Mouse (Mus musculus) myocyte (in vitro differentiated cells): ENCODE measurements at regions not wholly inside any gene's neighbourhood (a gene's known extent, or its start where the extent isn't known, plus 50 kb on each side); places are given as distances from the start of the nearest gene placed in this dataset.

Source experiments
- H3K27me3 ChIP-seq: one replicate; pipeline ENCODE4 v1.6.1; 2011; ENCODE audit not compliant: control insufficient read depth, insufficient read depth, insufficient read length
- H3K36me3 ChIP-seq: one replicate; pipeline ENCODE4 v1.6.1; 2011; ENCODE audit not compliant: control insufficient read depth, insufficient read depth
- H3K4me2 ChIP-seq: one replicate; pipeline ENCODE4 v1.6.1; 2011; ENCODE audit warnings: low read depth, control low read depth
- H3K4me3 ChIP-seq: one replicate; pipeline ENCODE4 v1.5.1; 2011; ENCODE audit warnings: mild to moderate bottlenecking, control low read depth, moderate library complexity
- H3K79me2 ChIP-seq: one replicate; pipeline ENCODE4 v1.6.1; 2011; ENCODE audit not compliant: control insufficient read depth, insufficient read depth
- H3ac ChIP-seq: one replicate; pipeline ENCODE4 v1.6.1; 2011; ENCODE audit not compliant: control insufficient read depth, insufficient read length
- CEBPB ChIP-seq: IDR thresholded peaks from 2 replicates; pipeline ENCODE4 v1.6.1; 2011; ENCODE audit warnings: mild to moderate bottlenecking, moderate library complexity; ENCODE audit not compliant: poor library complexity, insufficient read depth, severe bottlenecking
- E2F4 ChIP-seq: IDR thresholded peaks from one replicate; pipeline ENCODE4 v1.6.1; 2011; ENCODE audit warnings: mild to moderate bottlenecking, control low read depth, moderate library complexity; ENCODE audit not compliant: insufficient read depth
- MAX ChIP-seq: IDR thresholded peaks from one replicate; pipeline ENCODE4 v1.6.1; 2011; ENCODE audit warnings: low read depth, mild to moderate bottlenecking, control low read depth
- MYOD1 ChIP-seq, 3 experiments: IDR thresholded peaks; one replicate each; pipeline ENCODE4 v1.6.1; 2011; ENCODE audit warnings: control low read depth in 2 of 3, low read depth in 2 of 3, mild to moderate bottlenecking in 2 of 3, moderate library complexity in 1 of 3; ENCODE audit not compliant: insufficient read length in 2 of 3, control insufficient read depth in 1 of 3
- MYOG ChIP-seq, 3 experiments: IDR thresholded peaks; one replicate each; pipeline ENCODE4 v1.6.1; 2011; ENCODE audit warnings: control low read depth in 2 of 3, low read depth in 2 of 3, mild to moderate bottlenecking in 2 of 3; ENCODE audit not compliant: insufficient read length in 2 of 3, control insufficient read depth in 1 of 3, insufficient read depth in 1 of 3
- POLR2A ChIP-seq: IDR thresholded peaks from one replicate; pipeline ENCODE4 v1.6.1; 2011; ENCODE audit warnings: low read depth, mild to moderate bottlenecking, control low read depth, moderate library complexity; ENCODE audit not compliant: insufficient read length
- POLR2AphosphoS2 ChIP-seq: IDR thresholded peaks from one replicate; pipeline ENCODE4 v1.6.1; 2011; ENCODE audit warnings: low read depth, control low read depth; ENCODE audit not compliant: insufficient read length
- REST ChIP-seq: IDR thresholded peaks from one replicate; pipeline ENCODE4 v1.6.1; 2011; ENCODE audit warnings: mild to moderate bottlenecking, control low read depth, moderate library complexity; ENCODE audit not compliant: insufficient read depth, insufficient read length
- SRF ChIP-seq: IDR thresholded peaks from one replicate; pipeline ENCODE4 v1.6.1; 2011; ENCODE audit warnings: low read depth; ENCODE audit not compliant: control insufficient read depth, insufficient read length
- TCF12 ChIP-seq: IDR thresholded peaks from one replicate; pipeline ENCODE4 v1.6.1; 2011; ENCODE audit warnings: mild to moderate bottlenecking, control low read depth; ENCODE audit not compliant: poor library complexity, insufficient read depth, severe bottlenecking
- TCF3 ChIP-seq: IDR thresholded peaks from one replicate; pipeline ENCODE4 v1.6.1; 2011; ENCODE audit warnings: low read depth, control low read depth; ENCODE audit not compliant: insufficient read length
- USF1 ChIP-seq: IDR thresholded peaks from one replicate; pipeline ENCODE4 v1.6.1; 2011; ENCODE audit warnings: low read depth, mild to moderate bottlenecking, control low read depth, moderate library complexity

DNA sequence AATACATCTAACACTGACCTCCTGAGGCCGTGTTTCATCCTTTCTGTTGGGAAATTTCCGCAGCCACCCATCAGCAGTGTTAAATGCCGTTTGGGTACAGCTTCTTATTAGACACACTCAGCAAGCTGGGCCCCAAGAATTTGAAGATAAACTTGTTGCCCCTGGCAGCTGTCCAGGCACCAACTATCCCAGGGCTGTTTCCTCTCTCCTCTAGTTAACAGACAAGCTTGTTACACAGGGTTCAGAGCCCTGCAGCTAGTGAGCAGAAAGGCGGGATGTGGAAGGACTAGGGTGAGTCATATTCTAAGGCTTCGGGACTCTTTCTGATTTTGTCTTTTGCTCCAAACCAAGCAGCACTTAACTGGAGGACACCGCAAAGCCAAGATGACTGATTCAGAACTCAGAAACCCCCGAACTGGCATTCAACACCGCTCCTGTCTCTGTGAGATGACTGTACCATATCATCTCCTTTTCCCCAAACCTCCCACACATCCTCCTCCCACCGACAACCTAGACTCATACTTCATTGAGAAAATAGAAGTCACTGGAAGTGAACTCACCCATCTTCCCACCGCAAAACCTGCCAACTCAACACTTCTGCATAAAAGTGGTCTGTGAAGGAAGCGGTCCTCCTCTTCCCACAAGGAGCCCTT, 198.2 kb downstream of the Csl start:
- TF ChIP-seq POLR2A = no peak
- H3K36me3 ChIP-seq = no peaks in the 10 kb centered on the region
- H3K79me2 ChIP-seq = no peaks in the 10 kb centered on the region
- peak overlapping the region; percentile 64 for H3K4me2 ChIP-seq
- no peaks in the 10 kb centered on the region for H3K27me3 ChIP-seq
- H3ac ChIP-seq = no peak overlapping the region
- H3K4me3 ChIP-seq = no peak overlapping the region

DNA sequence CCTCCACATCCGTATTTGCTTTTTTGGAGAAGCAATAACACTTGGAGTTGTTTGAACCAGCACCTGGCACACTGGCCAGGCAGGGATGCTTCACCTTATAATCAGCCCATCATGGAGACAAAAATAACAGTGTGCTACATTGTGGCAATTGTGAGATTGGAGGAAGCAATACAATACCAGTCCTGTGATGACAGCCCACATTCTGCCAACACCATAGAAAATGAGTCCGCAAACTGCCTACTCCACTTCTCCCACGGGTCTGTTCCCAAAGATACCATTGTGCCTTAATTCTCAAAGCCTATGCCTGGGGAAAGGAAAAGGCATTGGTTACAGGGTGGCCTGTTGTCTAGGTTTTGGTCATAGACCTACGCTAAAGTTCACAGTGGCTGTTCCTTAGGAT, 194.9 kb downstream of the Csl start:
- TF ChIP-seq MYOG (IDR thresholded peaks at IDR 0.05; ENCODE audit: control insufficient read depth in 1 of 3, insufficient read depth in 1 of 3, insufficient read length in 2 of 3, low read depth in 2 of 3) = no peak
- TF ChIP-seq POLR2A = no peak
- no peak for TF ChIP-seq POLR2AphosphoS2
- TF ChIP-seq TCF3 = no peak
- TF ChIP-seq E2F4 = no peak
- TF ChIP-seq TCF12 = no peak
- no peak for TF ChIP-seq MAX
- TF ChIP-seq USF1 = no peak
- TF ChIP-seq CEBPB = no peak
- no peak for TF ChIP-seq REST
- no peak for TF ChIP-seq MYOD1 (IDR thresholded peaks at IDR 0.05; ENCODE audit: control insufficient read depth in 1 of 3, insufficient read length in 2 of 3, low read depth in 2 of 3)
- no peak for TF ChIP-seq SRF
- no peaks in the 10 kb centered on the region for H3K36me3 ChIP-seq
- H3K4me2 ChIP-seq = no peak overlapping the region
- H3K4me3 ChIP-seq = no peak overlapping the region
- no peaks in the 10 kb centered on the region for H3K79me2 ChIP-seq
- no peak overlapping the region for H3ac ChIP-seq
- H3K27me3 ChIP-seq = no peaks in the 10 kb centered on the region

DNA sequence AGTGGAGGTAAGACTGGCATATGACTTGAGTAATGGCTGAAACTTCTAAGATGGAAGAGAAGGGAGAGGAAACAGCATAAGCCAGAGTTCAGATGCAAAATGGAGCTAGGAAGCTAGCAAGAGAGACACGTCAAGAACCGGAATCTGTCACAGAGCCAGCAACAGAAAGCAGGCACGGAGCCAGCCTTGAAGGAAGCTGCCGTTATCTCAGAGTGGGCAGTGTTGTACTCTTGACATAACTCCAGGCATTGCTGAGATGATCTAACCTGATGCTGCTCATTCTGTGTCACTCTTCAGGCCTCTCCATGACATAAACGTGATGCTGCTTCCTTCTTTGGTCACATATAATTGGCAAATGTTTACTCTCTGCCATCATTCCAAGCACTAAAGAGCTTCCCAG, 191.0 kb downstream of the Csl start:
- Histone ChIP-seq H3K4me2 (no peak overlapping the region), H3K79me2 (no peaks in the 10 kb centered on the region), H3K27me3 (no peaks in the 10 kb centered on the region), H3K4me3 (no peak overlapping the region), H3ac (no peak overlapping the region), H3K36me3 (no peaks in the 10 kb centered on the region)
- no peak for TF ChIP-seq USF1
- TF ChIP-seq E2F4 = no peak
- TF ChIP-seq CEBPB = no peak

DNA sequence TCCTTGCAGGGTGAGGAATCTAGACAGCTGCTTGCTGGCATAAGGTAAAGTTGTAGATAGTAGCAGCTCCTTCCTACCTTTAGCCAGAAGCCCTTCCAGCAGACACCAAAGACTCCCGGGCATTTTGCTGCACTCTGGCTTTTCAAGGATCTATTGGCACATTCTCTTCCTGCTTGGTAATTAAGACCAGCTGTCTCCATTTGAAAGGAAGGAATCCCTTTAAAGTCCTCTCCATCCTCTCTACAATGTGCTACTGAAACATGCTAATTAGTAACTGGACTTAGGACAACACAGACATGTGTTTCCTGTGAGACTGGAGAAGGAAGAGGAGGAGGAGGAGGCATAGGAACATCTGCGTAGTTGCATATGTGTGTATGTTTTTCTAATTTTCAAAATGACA, 189.3 kb downstream of the Csl start:
- Histone ChIP-seq H3K4me2 (no peak overlapping the region), H3K4me3 (no peak overlapping the region), H3ac (no peak overlapping the region), H3K27me3 (no peaks in the 10 kb centered on the region), H3K79me2 (no peaks in the 10 kb centered on the region), H3K36me3 (no peaks in the 10 kb centered on the region)
- TF ChIP-seq REST (no peak), E2F4 (no peak), POLR2A (no peak), MYOD1 (IDR thresholded peaks at IDR 0.05; ENCODE audit: control insufficient read depth in 1 of 3, insufficient read length in 2 of 3, low read depth in 2 of 3) (no peak), USF1 (no peak), MYOG (IDR thresholded peaks at IDR 0.05; ENCODE audit: control insufficient read depth in 1 of 3, insufficient read depth in 1 of 3, insufficient read length in 2 of 3, low read depth in 2 of 3) (no peak)

DNA sequence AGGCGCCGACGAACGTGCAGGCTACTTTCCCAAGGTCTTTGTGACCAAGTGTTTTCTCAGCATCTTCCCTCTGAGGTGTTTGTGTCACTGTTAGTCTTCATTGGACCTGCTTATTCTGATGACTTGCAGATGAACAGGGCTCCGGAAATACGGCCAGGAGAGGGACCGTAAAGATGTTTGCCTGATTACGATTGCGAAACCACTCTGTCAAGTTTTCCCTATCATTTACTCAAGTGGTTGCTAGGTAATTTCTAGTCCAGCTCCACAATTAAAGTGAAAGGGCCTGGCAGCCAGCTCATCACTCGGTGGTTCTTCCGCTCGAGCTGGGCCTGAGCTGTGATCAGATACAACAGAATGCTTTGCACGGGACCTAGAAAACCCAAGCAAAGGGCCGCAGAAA, 185.5 kb downstream of the Csl start:
- Histone ChIP-seq H3K4me3 (no peak overlapping the region), H3K36me3 (no peaks in the 10 kb centered on the region), H3ac (no peak overlapping the region), H3K79me2 (no peaks in the 10 kb centered on the region), H3K27me3 (no peaks in the 10 kb centered on the region), H3K4me2 (no peak overlapping the region)
- no peak for TF ChIP-seq TCF12
- TF ChIP-seq CEBPB = no peak
- TF ChIP-seq USF1 = no peak
- TF ChIP-seq POLR2AphosphoS2 = no peak
- no peak for TF ChIP-seq SRF
- TF ChIP-seq MYOD1 (IDR thresholded peaks at IDR 0.05; ENCODE audit: control insufficient read depth in 1 of 3, insufficient read length in 2 of 3, low read depth in 2 of 3) = no peak

DNA sequence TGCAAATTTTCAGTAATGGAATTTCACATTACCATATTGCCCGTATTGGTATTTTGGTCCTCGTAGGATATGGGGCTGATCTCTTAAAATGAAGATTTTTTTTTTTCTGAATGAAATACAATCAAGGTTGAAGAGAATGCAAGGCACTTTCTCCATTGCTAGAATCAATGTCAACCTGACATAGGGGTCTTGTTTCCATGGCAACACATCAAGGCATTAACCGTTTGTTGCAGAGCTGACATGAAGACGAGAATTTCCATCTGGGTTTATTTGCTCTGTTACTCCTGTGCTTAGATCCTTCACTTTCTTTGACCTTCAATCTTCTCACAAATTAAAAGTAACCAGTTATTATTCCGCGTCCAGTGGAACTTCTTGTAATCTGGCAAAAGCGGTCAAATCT, 184.2 kb downstream of the Csl start:
- H3K36me3 ChIP-seq = no peaks in the 10 kb centered on the region
- no peaks in the 10 kb centered on the region for H3K79me2 ChIP-seq
- H3K27me3 ChIP-seq = no peaks in the 10 kb centered on the region
- no peak for TF ChIP-seq POLR2A
- TF ChIP-seq SRF = no peak
- TF ChIP-seq MYOD1 (IDR thresholded peaks at IDR 0.05; ENCODE audit: control insufficient read depth in 1 of 3, insufficient read length in 2 of 3, low read depth in 2 of 3) = no peak
- no peak for TF ChIP-seq E2F4
- TF ChIP-seq TCF12 = no peak
- no peak for TF ChIP-seq MYOG (IDR thresholded peaks at IDR 0.05; ENCODE audit: control insufficient read depth in 1 of 3, insufficient read depth in 1 of 3, insufficient read length in 2 of 3, low read depth in 2 of 3)
- no peak for TF ChIP-seq REST
- no peak for TF ChIP-seq TCF3
- no peak overlapping the region for H3K4me3 ChIP-seq
- no peak overlapping the region for H3ac ChIP-seq
- no peak overlapping the region for H3K4me2 ChIP-seq
